Mouse (Mus musculus) lung, embryonic 14.5 days (tissue): ENCODE data around the gene Hes1. TPM values are rescaled to one million over a fixed set of nuclear protein-coding genes. Genes with fewer than 3 reads are reported as not detected.

Experiments used
- ATAC-seq: fragments of 200-750 bp; cut with Nextera tagmentation; 2 replicates; pipeline ENCODE4 v1.8.0; 2017; ENCODE audit warnings: mild to moderate bottlenecking, moderate TSS enrichment, moderate library complexity; ENCODE audit not compliant: insufficient read depth
- DNase-seq: peaks from one replicate; pipeline ENCODE4 v3.0.0-alpha.2; 2015
- H3K27ac ChIP-seq: fragments of 300-500 bp; sonication (generic); 2 replicates; pipeline ENCODE4 v1.5.1; 2014; ENCODE audit warnings: low read depth, mild to moderate bottlenecking, moderate library complexity
- H3K27me3 ChIP-seq: fragments of 300-500 bp; sonication (generic); 2 replicates; pipeline ENCODE4 v1.6.1; 2014; ENCODE audit warnings: low read length, control low read depth; ENCODE audit not compliant: insufficient read depth
- H3K36me3 ChIP-seq: fragments of 300-500 bp; sonication (generic); 2 replicates; pipeline ENCODE4 v1.6.1; 2014; ENCODE audit warnings: control low read depth; ENCODE audit not compliant: insufficient read depth
- H3K4me1 ChIP-seq: fragments of 300-500 bp; sonication (generic); 2 replicates; pipeline ENCODE4 v1.6.1; 2014; ENCODE audit warnings: antibody characterized with exemption, control low read depth; ENCODE audit not compliant: insufficient read depth
- H3K4me2 ChIP-seq: fragments of 300-500 bp; sonication (generic); 2 replicates; pipeline ENCODE4 v1.6.1; 2014; ENCODE audit warnings: mild to moderate bottlenecking
- H3K4me3 ChIP-seq: fragments of 300-500 bp; sonication (generic); 2 replicates; pipeline ENCODE4 v1.5.1; 2014; ENCODE audit warnings: low read depth, low read length
- H3K9ac ChIP-seq: fragments of 300-500 bp; sonication (generic); 2 replicates; pipeline ENCODE4 v1.6.1; 2014
- H3K9me3 ChIP-seq: fragments of 300-500 bp; sonication (generic); 2 replicates; pipeline ENCODE4 v1.6.1; 2016; ENCODE audit warnings: low read depth, low read length, control low read depth
- CTCF ChIP-seq: IDR thresholded peaks from 2 replicates; pipeline ENCODE4 v1.5.1; 2016; ENCODE audit warnings: antibody characterized with exemption, low read depth
- WGBS: fragments of 180-500 bp; shearing (Covaris S2); extraction: QIAGEN DNeasy Blood & Tissue Kit; methylation state at CpG from one replicate; pipeline ENCODE4 v1.1.7; 2014; 5-methylcytosine and 5-hydroxymethylcytosine counted together
- polyA plus RNA-seq: library from polyadenylated mRNA; unstranded; fragments of >200 nt; fragmentation: Nextera tagmentation; extraction: Ambion mirVana; gene quantifications from 2 replicates; pipeline ENCODE4 v1.2.1, GENCODE M21; 2014

The Hes1 gene
- polyA plus RNA-seq, 1 experiment from 2014 or later, result 52.9 TPM

- Histone ChIP-seq H3K9ac (no peak overlapping the region), H3K36me3 (no peaks in the 10 kb centered on the region), H3K4me2 (no peak overlapping the region), H3K27me3 (no peaks in the 10 kb centered on the region), H3K4me1 (peaks cover 3% of the 10 kb centered on the region; the same call in 1 of the 2 replicates), H3K4me3 (no peak overlapping the region), H3K27ac (no peak overlapping the region), H3K9me3 (no peaks in the 10 kb centered on the region)
- 72% methylated on average over 12 of the region's 12 CpGs for WGBS
- no peak for TF ChIP-seq CTCF
- DNase-seq, result no peak
- no peak for ATAC-seq
These were observed 34.8 kb upstream of the Hes1 start for GRCm38 (mm10) chr16:30029264-30030003.

- DNase-seq (no peak), ATAC-seq (no peak)
- no peak overlapping the region for H3K4me2 ChIP-seq
- no peak overlapping the region for H3K27ac ChIP-seq
- no peak overlapping the region for H3K9ac ChIP-seq
- no peaks in the 10 kb centered on the region for H3K9me3 ChIP-seq
- no peaks in the 10 kb centered on the region for H3K27me3 ChIP-seq
- no peaks in the 10 kb centered on the region for H3K36me3 ChIP-seq
- peaks cover 10% of the 10 kb centered on the region; the same call in 1 of the 2 replicates for H3K4me1 ChIP-seq
- 76% methylated on average over 2 of the region's 2 CpGs for WGBS
- no peak overlapping the region for H3K4me3 ChIP-seq
- TF ChIP-seq CTCF, result no peak
These were observed 31.8 kb upstream of the Hes1 start for GRCm38 (mm10) chr16:30032326-30032904.

DNA sequence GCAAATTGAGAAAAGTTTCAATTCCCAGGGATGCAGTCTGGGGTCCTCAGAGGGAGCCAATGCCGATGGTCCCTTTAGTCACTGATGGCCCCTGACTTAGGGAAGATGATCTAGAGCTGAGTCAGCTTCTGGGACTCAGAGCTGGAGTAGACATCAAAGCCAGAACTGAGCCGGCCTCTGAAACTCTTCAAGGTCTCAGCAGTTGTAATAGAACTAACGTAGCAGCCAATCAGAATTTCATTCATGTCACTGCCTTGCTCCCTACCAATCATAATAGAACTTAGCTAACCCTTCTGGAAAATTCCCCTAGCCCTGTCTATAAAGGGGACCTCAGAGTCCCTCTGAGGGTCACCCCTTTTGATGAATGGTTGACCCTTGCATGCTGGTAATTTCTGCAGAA lies 30.8 kb upstream of the Hes1 start:
- DNase-seq, result no peak
- no peak for TF ChIP-seq CTCF
- no peak for ATAC-seq
- H3K4me1 ChIP-seq, result peaks cover 15% of the 10 kb centered on the region; the same call in 1 of the 2 replicates
- no peaks in the 10 kb centered on the region for H3K27me3 ChIP-seq
- no peak overlapping the region for H3K4me3 ChIP-seq
- no peaks in the 10 kb centered on the region for H3K9me3 ChIP-seq
- no peak overlapping the region for H3K9ac ChIP-seq
- no peak overlapping the region for H3K4me2 ChIP-seq
- no peaks in the 10 kb centered on the region for H3K36me3 ChIP-seq
- 66% methylated on average over 3 of the region's 3 CpGs for WGBS
- no peak overlapping the region for H3K27ac ChIP-seq

DNA sequence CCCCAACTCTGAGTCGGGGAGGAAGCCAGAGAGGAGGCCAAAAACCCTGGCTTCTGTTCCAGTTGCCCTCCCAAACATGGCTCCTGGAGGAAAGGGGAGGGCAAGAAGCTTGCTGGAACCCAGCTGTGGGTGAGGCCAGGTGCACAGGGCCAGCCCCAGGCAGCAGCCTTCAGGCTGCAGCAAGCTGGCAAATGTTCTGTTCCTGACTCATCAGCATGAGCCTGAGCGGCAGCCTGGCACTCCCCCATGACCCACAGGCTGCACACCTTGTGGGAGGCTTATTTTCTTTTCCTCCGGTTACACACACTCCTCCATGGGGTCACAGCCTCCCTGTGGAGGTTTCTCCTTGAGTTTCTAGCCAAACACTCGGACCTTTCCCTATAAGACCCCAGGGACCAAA lies 30.2 kb upstream of the Hes1 start:
- no peaks in the 10 kb centered on the region for H3K9me3 ChIP-seq
- H3K9ac ChIP-seq, result no peak overlapping the region
- no peak overlapping the region for H3K4me3 ChIP-seq
- H3K27me3 ChIP-seq, result no peaks in the 10 kb centered on the region
- DNase-seq, result no peak
- H3K4me1 ChIP-seq, result peaks cover 15% of the 10 kb centered on the region; the same call in 1 of the 2 replicates
- H3K27ac ChIP-seq, result 0 out of 2 replicates have a peak overlapping the region, but pooled peaks have one; percentile 20
- 48% methylated on average over 4 of the region's 4 CpGs for WGBS
- ATAC-seq, result peak; percentile 25; the same call in 1 of the 2 replicates
- TF ChIP-seq CTCF, result no peak
- H3K36me3 ChIP-seq, result no peaks in the 10 kb centered on the region
- H3K4me2 ChIP-seq, result no peak overlapping the region

- Histone ChIP-seq H3K9ac (no peak overlapping the region), H3K4me3 (no peak overlapping the region), H3K9me3 (no peaks in the 10 kb centered on the region), H3K36me3 (no peaks in the 10 kb centered on the region), H3K27ac (0 out of 2 replicates have a peak overlapping the region, but pooled peaks have one; percentile 20), H3K4me2 (no peak overlapping the region), H3K4me1 (peaks cover 15% of the 10 kb centered on the region; the same call in 1 of the 2 replicates), H3K27me3 (no peaks in the 10 kb centered on the region)
- ATAC-seq, result peak; percentile 76
- TF ChIP-seq CTCF, result no peak
- WGBS, result 14% methylated on average over 6 of the region's 6 CpGs
- DNase-seq, result peak; percentile 73
These were observed 29.7 kb upstream of the Hes1 start for GRCm38 (mm10) chr16:30034521-30034920.

DNA sequence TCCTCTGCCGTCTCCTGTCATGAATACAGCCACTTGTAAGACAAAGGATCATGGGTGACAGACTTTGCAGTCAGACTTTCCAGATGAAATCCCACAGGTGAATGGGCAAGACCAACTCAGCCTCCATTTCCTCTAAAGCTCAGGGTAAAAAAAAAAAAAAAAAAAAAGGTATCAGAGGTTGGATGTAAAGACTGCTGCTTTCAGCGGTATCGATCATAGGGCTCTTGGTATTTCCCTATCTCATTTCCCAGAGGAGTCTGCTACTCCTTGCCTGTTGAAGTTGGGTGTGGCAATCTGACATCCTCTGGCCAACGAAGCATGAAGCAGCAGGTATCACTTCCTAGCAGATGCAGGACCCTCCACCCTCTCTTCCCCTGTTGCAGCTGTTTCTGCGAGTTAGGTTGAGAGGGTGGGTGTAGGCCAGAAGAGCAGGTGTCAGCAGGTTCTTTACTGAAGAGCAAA lies 29.2 kb upstream of the Hes1 start:
- ATAC-seq (no peak), DNase-seq (no peak)
- Histone ChIP-seq H3K36me3 (no peaks in the 10 kb centered on the region), H3K27ac (no peak overlapping the region), H3K4me1 (peaks cover 15% of the 10 kb centered on the region; the same call in 1 of the 2 replicates), H3K9ac (no peak overlapping the region), H3K4me2 (no peak overlapping the region), H3K9me3 (no peaks in the 10 kb centered on the region), H3K4me3 (no peak overlapping the region), H3K27me3 (no peaks in the 10 kb centered on the region)
- TF ChIP-seq CTCF, result no peak
- 70% methylated on average over 5 of the region's 5 CpGs for WGBS

- H3K4me2 ChIP-seq, result no peak overlapping the region
- ATAC-seq (no peak), DNase-seq (no peak)
- peaks cover 20% of the 10 kb centered on the region for H3K4me1 ChIP-seq
- WGBS, result 73% methylated on average over 3 of the region's 3 CpGs
- no peaks in the 10 kb centered on the region for H3K36me3 ChIP-seq
- H3K9ac ChIP-seq, result no peak overlapping the region
- H3K9me3 ChIP-seq, result no peaks in the 10 kb centered on the region
- H3K4me3 ChIP-seq, result no peak overlapping the region
- H3K27me3 ChIP-seq, result no peaks in the 10 kb centered on the region
- no peak overlapping the region for H3K27ac ChIP-seq
- no peak for TF ChIP-seq CTCF
These were observed 28.1 kb upstream of the Hes1 start for GRCm38 (mm10) chr16:30036104-30036503.
